Mouse (Mus musculus): Measurements from ENCODE around the gene Smoc1.

DNA sequence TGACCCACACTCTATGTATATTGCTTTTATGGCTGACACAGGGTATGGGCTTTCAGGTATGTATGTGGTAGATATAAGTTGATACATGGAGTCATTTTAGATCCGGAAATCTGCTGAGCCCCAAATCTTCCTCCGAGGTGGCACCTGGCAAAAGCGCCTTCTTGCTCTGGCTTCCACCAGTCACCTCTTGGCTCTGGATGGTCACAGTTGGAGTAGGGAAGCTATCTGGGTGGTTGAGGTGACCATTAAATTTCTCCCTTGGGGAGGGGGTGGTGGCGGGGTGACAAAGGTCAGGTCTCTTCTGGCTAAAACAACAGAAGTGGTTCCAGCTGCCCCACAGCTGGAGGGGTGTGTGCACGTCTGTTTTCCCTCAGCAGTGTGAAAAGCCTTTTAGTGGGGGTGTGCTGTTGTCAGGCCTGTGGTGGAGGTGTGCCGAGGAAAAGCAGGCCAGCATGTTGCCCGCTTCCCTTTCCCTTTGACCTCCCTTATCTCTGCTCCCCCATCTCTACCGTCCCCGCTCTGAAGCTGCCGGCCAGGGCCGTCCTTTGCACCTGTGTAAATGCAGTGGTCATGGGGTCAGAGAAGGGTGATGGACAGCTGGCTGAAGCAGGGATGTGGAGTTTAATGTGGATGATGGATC is 68.3 kb downstream of the Smoc1 start:
- TF ChIP-seq CTCF (IDR thresholded peaks at IDR 0.05; ENCODE audit: extremely low read depth, insufficient read length, insufficient replicate concordance, low read depth, low read length), result no peak
- no peak for TF ChIP-seq POLR2A (IDR thresholded peaks at IDR 0.05; ENCODE audit: low read depth, low read length)
